Mouse (Mus musculus): Measurements from ENCODE around the gene Zfp566. TPM values are rescaled to one million over a fixed set of nuclear protein-coding genes. Genes with fewer than 3 reads are reported as not detected.

Zfp566 gene
- total and polyA plus RNA-seq, 3 experiments: 4.9 to 9.1 (median 6.5) TPM

DNA sequence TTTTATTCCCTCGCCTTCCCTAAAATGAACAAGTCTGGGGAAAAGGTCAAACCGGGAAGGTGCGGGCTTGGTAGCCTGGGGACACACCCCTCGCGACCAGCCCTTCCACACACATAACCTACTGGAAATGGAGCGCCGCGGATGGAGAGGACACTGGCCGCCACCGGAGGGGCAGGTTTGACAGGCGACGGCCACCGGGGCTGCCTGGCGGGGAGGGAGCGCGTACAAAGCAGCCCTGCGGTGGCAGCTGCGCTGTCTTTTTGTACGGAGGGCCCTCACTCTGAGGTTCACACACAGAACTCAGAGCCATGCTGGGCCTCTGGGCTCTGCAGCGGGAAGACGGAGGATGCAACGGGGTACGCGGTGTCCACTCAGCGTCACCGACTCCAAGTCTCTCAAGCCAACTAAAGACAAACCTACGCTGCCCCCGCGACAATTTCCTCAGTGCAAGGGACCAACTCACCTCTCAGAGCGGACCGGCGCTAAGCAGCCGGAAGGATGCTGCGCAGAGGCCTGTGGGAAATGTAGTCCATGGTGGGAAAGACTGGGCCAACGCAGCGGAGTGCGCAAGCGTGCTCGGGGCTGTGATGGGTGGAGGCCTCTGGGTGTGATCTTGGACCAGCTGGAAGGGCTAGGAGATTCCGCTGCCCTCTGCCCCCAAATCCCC is 39.3 kb downstream of the Zfp566 start, which contains the start of gene Zfp14 (continued):
- TF ChIP-seq NRF1 (IDR thresholded peaks at IDR 0.05; ENCODE audit: low read depth, low read length): peak; percentile 87
- no peak for TF ChIP-seq MYC (IDR thresholded peaks at IDR 0.05; ENCODE audit: low read depth, low read length)
- TF ChIP-seq MAX (IDR thresholded peaks at IDR 0.05; ENCODE audit: low read length): no peak
- TF ChIP-seq TCF12 (IDR thresholded peaks at IDR 0.05; ENCODE audit: low read depth, low read length): 0 out of 2 replicates have a peak, but pooled peaks have one; percentile 35
- no peak for TF ChIP-seq MEF2A (IDR thresholded peaks at IDR 0.05; ENCODE audit: borderline replicate concordance, low read depth, low read length)
- peak; percentile 69; the same call in 1 of the 2 replicates for TF ChIP-seq TBP (conservative IDR thresholded peaks at IDR 0.05; ENCODE audit: low read depth, low read length)
- TF ChIP-seq USF2 (conservative IDR thresholded peaks at IDR 0.05; ENCODE audit: low read depth, low read length): no peak
- TF ChIP-seq BHLHE40 (IDR thresholded peaks at IDR 0.05; ENCODE audit: low read depth, low read length): no peak
- no peak for TF ChIP-seq UBTF (IDR thresholded peaks at IDR 0.05; ENCODE audit: low read depth, low read length)
- 0 out of 2 replicates have a peak, but pooled peaks have one; percentile 40 for TF ChIP-seq NELFE (IDR thresholded peaks at IDR 0.05; ENCODE audit: low read depth, low read length)
- no peak for TF ChIP-seq POLR2AphosphoS2 (IDR thresholded peaks at IDR 0.05; ENCODE audit: low read depth, low read length)
- no peak for TF ChIP-seq RAD21 (IDR thresholded peaks at IDR 0.05; ENCODE audit: low read depth, low read length)
- no peak for TF ChIP-seq ZKSCAN1 (IDR thresholded peaks at IDR 0.05; ENCODE audit: borderline replicate concordance, low read depth, low read length)
- TF ChIP-seq MAZ (IDR thresholded peaks at IDR 0.05; ENCODE audit: low read depth, low read length): no peak
- no peak for TF ChIP-seq EP300 (IDR thresholded peaks at IDR 0.05; ENCODE audit: low read length)
- no peak for TF ChIP-seq RCOR1 (conservative IDR thresholded peaks at IDR 0.05; ENCODE audit: low read depth, low read length)
- no peak for TF ChIP-seq MAFK (IDR thresholded peaks at IDR 0.05; ENCODE audit: insufficient replicate concordance, low read length)
- peak; percentile 89; the same call in 1 of the 2 replicates for TF ChIP-seq KAT2A (IDR thresholded peaks at IDR 0.05; ENCODE audit: insufficient replicate concordance, low read length)
- peak; percentile 81 for TF ChIP-seq POLR2A (IDR thresholded peaks at IDR 0.05; ENCODE audit: low read depth, low read length)
- peak; percentile 84 for TF ChIP-seq ELF1 (IDR thresholded peaks at IDR 0.05; ENCODE audit: low read depth, low read length)

DNA sequence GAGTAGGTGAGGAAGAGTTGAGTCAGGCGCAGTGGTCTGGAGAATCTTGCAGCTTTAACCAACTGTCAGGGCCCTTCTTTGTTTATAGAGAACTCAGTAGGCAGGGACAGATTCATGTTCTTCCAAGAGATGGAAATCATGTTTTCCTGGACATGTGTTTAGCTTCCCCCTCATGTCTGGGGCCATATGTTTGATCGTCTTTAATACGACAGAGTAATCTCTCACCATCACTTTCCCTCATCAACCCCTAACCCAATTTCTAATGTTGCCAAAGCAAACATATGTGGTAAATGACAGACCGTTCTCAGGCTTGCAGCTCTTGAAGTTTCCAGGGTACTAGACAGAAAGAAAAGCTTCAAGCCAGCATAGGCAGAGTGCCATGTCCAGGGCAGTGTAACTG is 42.2 kb downstream of the Zfp566 start:
- TF ChIP-seq PAX5 (IDR thresholded peaks at IDR 0.05; ENCODE audit: low read length) (no peak), IRF4 (IDR thresholded peaks at IDR 0.05; ENCODE audit: low read depth, low read length) (no peak)
- DNase-seq (ENCODE audit: extremely low read depth): no peak
- no peak overlapping the region for H3K4me2 ChIP-seq (ENCODE audit: insufficient read depth, low read depth, poor library complexity, severe bottlenecking)
- no peaks in the 10 kb centered on the region for H3K9me3 ChIP-seq (replicated peaks; ENCODE audit: low read length)
- H3K36me3 ChIP-seq (replicated peaks in 1 of 2; ENCODE audit: control insufficient read depth in 1 of 2, insufficient read depth in 1 of 2, low read length in 1 of 2): peaks cover 0 to 3% of the 10 kb centered on the region in 2 experiments
- H3K4me1 ChIP-seq (ENCODE audit: control insufficient read depth in 1 of 2, insufficient read depth in 2 of 2): peaks cover 3 to 20% of the 10 kb centered on the region in 2 experiments
- H3K27me3 ChIP-seq (replicated peaks): no peaks in the 10 kb centered on the region
- H3K27ac ChIP-seq (ENCODE audit: insufficient read depth, low read depth): no peak overlapping the region
- dilution Hi-C loops (cut with MboI; ENCODE audit: extremely low pct_ligation_motif_present, extremely low pct_unique_long_range_greater_than_20kb, low sequenced_read_pairs) (no loop called here), in situ Hi-C loops (cut with MboI; ENCODE audit: low pct_ligation_motif_present, low pct_unique_long_range_greater_than_20kb, low sequenced_read_pairs) (no loop called here)
- no peak overlapping the region for H3K9ac ChIP-seq (ENCODE audit: insufficient read depth, low read depth)
- no peaks in the 10 kb centered on the region for H3K79me2 ChIP-seq (replicated peaks; ENCODE audit: control insufficient read depth, extremely low read depth, insufficient read depth, poor library complexity, severe bottlenecking)
- no peak overlapping the region for H3K4me3 ChIP-seq (replicated peaks in 1 of 3; ENCODE audit: low read depth in 2 of 3, low read length in 2 of 3, poor library complexity in 1 of 3)

All from CH12.LX (cell line).